Mouse (Mus musculus): ENCODE data around the gene Thra.
A peak's percentile ranks its signal among the peaks of the same experiment; 100 is the strongest.

The Thra gene

GRCm38 (mm10) chr11:98795714-98796514 lies 55.5 kb downstream of the Thra start:
- DNase-seq (ENCODE audit: low read depth, low spot score): no peak

- DNase-seq (ENCODE audit: low read depth, low spot score): no peak
Measured at GRCm38 (mm10) chr11:98796515-98797216, 56.2 kb downstream of the Thra start.

GRCm38 (mm10) chr11:98797306-98797705 lies 56.9 kb downstream of the Thra start:
- DNase-seq (ENCODE audit: low read depth, low spot score): no peak

GRCm38 (mm10) chr11:98797909-98798308 lies 57.5 kb downstream of the Thra start:
- DNase-seq (ENCODE audit: low read depth, low spot score): no peak

- DNase-seq (ENCODE audit: low read depth, low spot score): no peak
Measured at GRCm38 (mm10) chr11:98804605-98805004, 64.2 kb downstream of the Thra start, which contains the start of gene Casc3. TSS of gene Casc3 (plus strand) at chr11:98804905.

GRCm38 (mm10) chr11:98808417-98808816 lies 68.0 kb downstream of the Thra start:
- no peak for DNase-seq (ENCODE audit: low read depth, low spot score)

GRCm38 (mm10) chr11:98809457-98810290 lies 69.2 kb downstream of the Thra start:
- DNase-seq (ENCODE audit: low read depth, low spot score): peak; percentile 94

GRCm38 (mm10) chr11:98810686-98811085 lies 70.2 kb downstream of the Thra start:
- DNase-seq (ENCODE audit: low read depth, low spot score): no peak

GRCm38 (mm10) chr11:98816706-98817239 lies 76.3 kb downstream of the Thra start:
- DNase-seq (ENCODE audit: low read depth, low spot score): no peak
